9 mouse cellular contexts compared by ENCODE assay signal in the genomic region with DNA sequence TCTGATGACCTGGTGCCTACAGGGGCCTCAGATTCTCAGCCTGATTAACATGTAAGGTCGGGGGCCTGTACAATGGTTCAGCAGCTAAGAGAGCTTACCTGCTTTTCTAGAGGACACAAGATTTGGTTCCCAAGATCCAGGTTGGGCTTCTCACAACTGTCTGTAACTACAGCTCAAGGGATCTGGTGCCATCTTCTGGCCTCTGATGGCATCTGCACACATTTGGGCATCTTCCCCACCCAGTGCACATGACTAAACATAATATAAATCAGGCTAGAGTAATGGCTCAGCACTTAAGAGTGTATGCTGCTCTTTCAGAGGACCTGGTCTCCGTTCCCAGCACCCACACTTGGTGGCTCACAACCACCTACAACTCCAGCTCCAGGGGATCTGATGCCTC. TPM values are rescaled to one million over a fixed set of nuclear protein-coding genes. Genes with fewer than 3 reads are reported as not detected.
A peak's percentile ranks its signal among the peaks of the same experiment; 100 is the strongest.
DNase-seq lines count a peak whose midpoint lies in the region; ATAC-seq and TF ChIP-seq lines count a peak whose summit lies in the region.
"Had no signal": no experiment of that assay in that cellular context is flagged by ENCODE, and none has a peak within 500 bp of the region (broad histone marks: within the 10 kb centered on the region; RNA-seq: fewer than 3 reads in every experiment).

No protein-coding gene starts in this region.

- H3K27me3 ChIP-seq in ES-Bruce4 (ENCODE audit: control insufficient read depth, insufficient read depth, low read length, poor library complexity, severe bottlenecking) = no peaks in the 10 kb centered on the region
- H3K27me3 ChIP-seq in myocyte (ENCODE audit: control insufficient read depth, insufficient read depth, insufficient read length) = no peaks in the 10 kb centered on the region
- H3K27me3 ChIP-seq in limb, embryonic 10.5 days (ENCODE audit: low read depth, poor library complexity, severe bottlenecking) = peaks cover 11% of the 10 kb centered on the region; the same call in 1 of the 2 replicates
- H3K27me3 ChIP-seq in midbrain, embryonic 15.5 days (replicated peaks) = no peaks in the 10 kb centered on the region
- H3K27me3 ChIP-seq: embryonic facial prominence, embryonic 15.5 days had no signal

- WGBS in limb, embryonic 10.5 days = 75% methylated on average over 2 of the region's 2 CpGs
- WGBS in midbrain, embryonic 15.5 days = 77% methylated on average over 2 of the region's 2 CpGs

- peak; percentile 73 for TF ChIP-seq CTCF in ES-Bruce4 (IDR thresholded peaks at IDR 0.05; ENCODE audit: low read depth, low read length)

- H3K36me3 ChIP-seq in ES-Bruce4 (ENCODE audit: control insufficient read depth, insufficient read depth, low read length, poor library complexity, severe bottlenecking) (no peaks in the 10 kb centered on the region), myocyte (ENCODE audit: control insufficient read depth, insufficient read depth) (no peaks in the 10 kb centered on the region)
- H3K36me3 ChIP-seq in limb, embryonic 10.5 days = no peaks in the 10 kb centered on the region
- no peaks in the 10 kb centered on the region for H3K36me3 ChIP-seq in midbrain, embryonic 15.5 days (replicated peaks)
- H3K36me3 ChIP-seq: embryonic facial prominence, embryonic 15.5 days had no signal

- no peak overlapping the region for H3K27ac ChIP-seq in ES-Bruce4 (ENCODE audit: insufficient read depth, low read length)
- no peak overlapping the region for H3K27ac ChIP-seq in limb, embryonic 10.5 days
- H3K27ac ChIP-seq in midbrain, embryonic 15.5 days = no peak overlapping the region
- H3K27ac ChIP-seq: embryonic facial prominence, embryonic 15.5 days had no signal

- H3K4me1 ChIP-seq in ES-Bruce4 (ENCODE audit: control insufficient read depth, insufficient read depth, low read length) = peaks cover 5% of the 10 kb centered on the region
- peaks cover 37% of the 10 kb centered on the region for H3K4me1 ChIP-seq in limb, embryonic 10.5 days
- H3K4me1 ChIP-seq in midbrain, embryonic 15.5 days = no peaks in the 10 kb centered on the region
- H3K4me1 ChIP-seq: embryonic facial prominence, embryonic 15.5 days had no signal

- no peak overlapping the region for H3K4me2 ChIP-seq in myocyte (ENCODE audit: low read depth)
- H3K4me2 ChIP-seq in midbrain, embryonic 15.5 days = no peak overlapping the region
- H3K4me2 ChIP-seq: embryonic facial prominence, embryonic 15.5 days had no signal

- TF ChIP-seq POLR2A in ES-Bruce4 (IDR thresholded peaks at IDR 0.05; ENCODE audit: insufficient read depth, low read length) (no peak), myocyte (IDR thresholded peaks at IDR 0.05; ENCODE audit: insufficient read length, low read depth) (no peak)

- no peak for ATAC-seq in midbrain, embryonic 15.5 days (replicated peaks)

- H3K4me3 ChIP-seq in ES-Bruce4 (ENCODE audit: low read depth, low read length) (no peak overlapping the region), myocyte (no peak overlapping the region)
- no peak overlapping the region for H3K4me3 ChIP-seq in limb, embryonic 10.5 days
- no peak overlapping the region for H3K4me3 ChIP-seq in midbrain, embryonic 15.5 days
- H3K4me3 ChIP-seq: embryonic facial prominence, embryonic 15.5 days had no signal

- H3K9me3 ChIP-seq in ES-Bruce4 (replicated peaks; ENCODE audit: control insufficient read depth, insufficient read depth, low read length, poor library complexity, severe bottlenecking) = no peaks in the 10 kb centered on the region
- H3K9me3 ChIP-seq in limb, embryonic 10.5 days (replicated peaks) = no peaks in the 10 kb centered on the region
- no peaks in the 10 kb centered on the region for H3K9me3 ChIP-seq in midbrain, embryonic 15.5 days
- H3K9me3 ChIP-seq: embryonic facial prominence, embryonic 15.5 days had no signal

- H3ac ChIP-seq in myocyte (ENCODE audit: control insufficient read depth, insufficient read length) = no peak overlapping the region

- no peaks in the 10 kb centered on the region for H3K79me2 ChIP-seq in myocyte (ENCODE audit: control insufficient read depth, insufficient read depth)

- intact Hi-C loops in heart, postnatal 14 days (cut with DNase I) = no loop called here

- peak; percentile 50 for DNase-seq in heart, postnatal 4 days
- no peak for DNase-seq in heart, postnatal 14 days
- DNase-seq in embryo, embryonic 10.5 days (ENCODE audit: low spot score) = peak; percentile 60
- no peak for DNase-seq in limb, embryonic 10.5 days (ENCODE audit: low spot score)
- no peak for DNase-seq in gastrocnemius, adult 18-20 months (ENCODE audit: low spot score)

- no peak for TF ChIP-seq EP300 in ES-Bruce4 (IDR thresholded peaks at IDR 0.05; ENCODE audit: insufficient read depth, low read depth, low read length)

- no peak overlapping the region for H3K9ac ChIP-seq in ES-Bruce4 (ENCODE audit: low read depth, poor library complexity, severe bottlenecking)
- H3K9ac ChIP-seq in midbrain, embryonic 15.5 days = no peak overlapping the region
- H3K9ac ChIP-seq: embryonic facial prominence, embryonic 15.5 days had no signal

TF ChIP-seq in myocyte, 11 proteins besides CTCF, POLR2A, EP300 and RAD21:
- TF ChIP-seq USF1 (IDR thresholded peaks at IDR 0.05; ENCODE audit: low read depth) = peak; percentile 15
- no peak for TF ChIP-seq TCF12 (IDR thresholded peaks at IDR 0.05; ENCODE audit: insufficient read depth, poor library complexity, severe bottlenecking)

RNA-seq across cellular contexts. Expression of a gene that starts 3.5 kb away (rescaled TPM):
- total RNA-seq in heart, postnatal 4 days (2021) = 10 to 100 TPM; 95.9 to 96.8 TPM
- 10 to 100 TPM; 81.4 to 86.0 TPM for total RNA-seq in heart, postnatal 14 days (2021)
- polyA plus RNA-seq in ES-Bruce4 (2011; ENCODE audit: insufficient read depth, insufficient read length, low read depth, missing spikeins) = 3.1 and 3.2 TPM in 2 replicates
- 22.4 TPM for polyA plus RNA-seq in myocyte (2012; fragmentation: generic; extraction: Trizol)
- 0.19 and 0.48 TPM in 2 replicates for polyA plus RNA-seq in limb, embryonic 10.5 days (2016; fragmentation: Nextera tagmentation; extraction: Ambion mirVana)
- 100 to 1,000 TPM; 286 to 347 TPM for total RNA-seq in gastrocnemius, adult 18-20 months (2021)
- polyA plus RNA-seq in midbrain, embryonic 15.5 days (2015; fragmentation: Nextera tagmentation; extraction: Ambion mirVana) = 0.10 and 0.13 TPM in 2 replicates

RNA-seq across cellular contexts. Expression of a gene that starts 53.7 kb away (rescaled TPM):
- total RNA-seq in heart, postnatal 4 days (2021) = under 1 TPM in 1 of 2 experiments, not detected in 1; 0.33 TPM
- total RNA-seq in heart, postnatal 14 days (2021) = under 1 TPM; 0.33 to 0.34 TPM
- polyA plus RNA-seq in ES-Bruce4 (2011; ENCODE audit: insufficient read depth, insufficient read length, low read depth, missing spikeins) = 4.5 and 4.7 TPM in 2 replicates
- not detected for polyA plus RNA-seq in myocyte (2012; fragmentation: generic; extraction: Trizol)
- 0.09 TPM in 1 of 2 replicates, not detected in the other for polyA plus RNA-seq in limb, embryonic 10.5 days (2016; fragmentation: Nextera tagmentation; extraction: Ambion mirVana)
- total RNA-seq in gastrocnemius, adult 18-20 months (2021) = under 1 TPM; 0.25 to 0.40 TPM
- polyA plus RNA-seq in midbrain, embryonic 15.5 days (2015; fragmentation: Nextera tagmentation; extraction: Ambion mirVana) = not detected in 2 replicates
- polyA plus RNA-seq: embryonic facial prominence, embryonic 15.5 days had no signal

Comparison
In these comparisons a context has a peak if more than half of its experiments do, and no peak if none do; other contexts are left out.
1. DNase-seq: peak in heart, postnatal 4 days (single experiment) and embryo, embryonic 10.5 days (single experiment); none in heart, postnatal 14 days (0 of 2), limb, embryonic 10.5 days (single experiment) and gastrocnemius, adult 18-20 months (single experiment).